Mouse (Mus musculus): Measurements from ENCODE around the gene Cd83. TPM values are rescaled to one million over a fixed set of nuclear protein-coding genes. Genes with fewer than 3 reads are reported as not detected.

The Cd83 gene
- total and polyA plus RNA-seq, 3 experiments = 0.05 TPM; not detected in 2

- H3K4me1 ChIP-seq (ENCODE audit: insufficient read depth, low read depth, low read length) = no peaks in the 10 kb centered on the region
- ATAC-seq (ENCODE audit: extremely low read depth, insufficient number of reproducible peaks, low FRiP score, poor library complexity, severe bottlenecking) (no peak), DNase-seq (ENCODE audit: low spot score) (no peak)
- no peaks in the 10 kb centered on the region for H3K9me3 ChIP-seq (replicated peaks)
- no peaks in the 10 kb centered on the region for H3K27me3 ChIP-seq (ENCODE audit: insufficient read depth, low read length)
- TF ChIP-seq TAL1 (conservative IDR thresholded peaks at IDR 0.05; ENCODE audit: low read depth, low read length) (no peak), POLR2AphosphoS5 (IDR thresholded peaks at IDR 0.05; ENCODE audit: insufficient replicate concordance, low read depth, low read length) (no peak), CTCF (IDR thresholded peaks at IDR 0.05; ENCODE audit: low read depth, low read length) (no peak), GATA1 (IDR thresholded peaks at IDR 0.05; ENCODE audit: borderline replicate concordance, low read length) (no peak), GATA2 (IDR thresholded peaks at IDR 0.05; ENCODE audit: borderline replicate concordance, low read depth, low read length) (no peak)
- no peaks in the 10 kb centered on the region for H3K36me3 ChIP-seq (replicated peaks)
- H3K4me3 ChIP-seq (ENCODE audit: low read depth, low read length) = no peak overlapping the region
These were observed 33.6 kb upstream of the Cd83 start for GRCm38 (mm10) chr13:43750966-43751365.

- H3K27me3 ChIP-seq (ENCODE audit: insufficient read depth, low read length) = peaks cover 2% of the 10 kb centered on the region; the same call in 1 of the 2 replicates
- no peak for ATAC-seq (ENCODE audit: extremely low read depth, insufficient number of reproducible peaks, low FRiP score, poor library complexity, severe bottlenecking)
These were observed 32.2 kb upstream of the Cd83 start for GRCm38 (mm10) chr13:43752407-43752806.

GRCm38 (mm10) chr13:43753652-43754051 is 30.9 kb upstream of the Cd83 start:
- Histone ChIP-seq H3K9me3 (replicated peaks) (no peaks in the 10 kb centered on the region), H3K4me3 (ENCODE audit: low read depth, low read length) (no peak overlapping the region), H3K36me3 (replicated peaks) (no peaks in the 10 kb centered on the region), H3K4me1 (ENCODE audit: insufficient read depth, low read depth, low read length) (no peaks in the 10 kb centered on the region), H3K27me3 (ENCODE audit: insufficient read depth, low read length) (peaks cover 2% of the 10 kb centered on the region; the same call in 1 of the 2 replicates)
- DNase-seq (ENCODE audit: low spot score) (no peak), ATAC-seq (ENCODE audit: extremely low read depth, insufficient number of reproducible peaks, low FRiP score, poor library complexity, severe bottlenecking) (no peak)
- TF ChIP-seq POLR2AphosphoS5 (IDR thresholded peaks at IDR 0.05; ENCODE audit: insufficient replicate concordance, low read depth, low read length) (no peak), GATA1 (IDR thresholded peaks at IDR 0.05; ENCODE audit: borderline replicate concordance, low read length) (no peak), GATA2 (IDR thresholded peaks at IDR 0.05; ENCODE audit: borderline replicate concordance, low read depth, low read length) (no peak), TAL1 (conservative IDR thresholded peaks at IDR 0.05; ENCODE audit: low read depth, low read length) (no peak), CTCF (IDR thresholded peaks at IDR 0.05; ENCODE audit: low read depth, low read length) (no peak)

More at GRCm38 (mm10) chr13:43752407-43752806, 32.2 kb upstream of the Cd83 start:
- no peaks in the 10 kb centered on the region for H3K36me3 ChIP-seq (replicated peaks)
- H3K4me1 ChIP-seq (ENCODE audit: insufficient read depth, low read depth, low read length) = no peaks in the 10 kb centered on the region
- TF ChIP-seq CTCF (IDR thresholded peaks at IDR 0.05; ENCODE audit: low read depth, low read length) (no peak), POLR2AphosphoS5 (IDR thresholded peaks at IDR 0.05; ENCODE audit: insufficient replicate concordance, low read depth, low read length) (no peak), GATA1 (IDR thresholded peaks at IDR 0.05; ENCODE audit: borderline replicate concordance, low read length) (no peak), TAL1 (conservative IDR thresholded peaks at IDR 0.05; ENCODE audit: low read depth, low read length) (no peak), GATA2 (IDR thresholded peaks at IDR 0.05; ENCODE audit: borderline replicate concordance, low read depth, low read length) (no peak)
- H3K9me3 ChIP-seq (replicated peaks) = no peaks in the 10 kb centered on the region
- no peak overlapping the region for H3K4me3 ChIP-seq (ENCODE audit: low read depth, low read length)
- DNase-seq (ENCODE audit: low spot score) = no peak

- Histone ChIP-seq H3K4me1 (ENCODE audit: insufficient read depth, low read depth, low read length) (no peaks in the 10 kb centered on the region), H3K9me3 (replicated peaks) (no peaks in the 10 kb centered on the region), H3K27me3 (ENCODE audit: insufficient read depth, low read length) (peaks cover 2% of the 10 kb centered on the region; the same call in 1 of the 2 replicates), H3K4me3 (ENCODE audit: low read depth, low read length) (no peak overlapping the region), H3K36me3 (replicated peaks) (no peaks in the 10 kb centered on the region)
- DNase-seq (ENCODE audit: low spot score) (no peak), ATAC-seq (ENCODE audit: extremely low read depth, insufficient number of reproducible peaks, low FRiP score, poor library complexity, severe bottlenecking) (no peak)
- no peak for TF ChIP-seq GATA1 (IDR thresholded peaks at IDR 0.05; ENCODE audit: borderline replicate concordance, low read length)
- no peak for TF ChIP-seq TAL1 (conservative IDR thresholded peaks at IDR 0.05; ENCODE audit: low read depth, low read length)
- TF ChIP-seq GATA2 (IDR thresholded peaks at IDR 0.05; ENCODE audit: borderline replicate concordance, low read depth, low read length) = no peak
- TF ChIP-seq POLR2AphosphoS5 (IDR thresholded peaks at IDR 0.05; ENCODE audit: insufficient replicate concordance, low read depth, low read length) = no peak
- TF ChIP-seq CTCF (IDR thresholded peaks at IDR 0.05; ENCODE audit: low read depth, low read length) = no peak
These were observed 30.0 kb upstream of the Cd83 start for GRCm38 (mm10) chr13:43754455-43755128.

GRCm38 (mm10) chr13:43755573-43755972 is 29.0 kb upstream of the Cd83 start:
- no peak overlapping the region for H3K4me3 ChIP-seq (ENCODE audit: low read depth, low read length)
- DNase-seq (ENCODE audit: low spot score) = no peak
- peaks cover 2% of the 10 kb centered on the region; the same call in 1 of the 2 replicates for H3K27me3 ChIP-seq (ENCODE audit: insufficient read depth, low read length)
- H3K4me1 ChIP-seq (ENCODE audit: insufficient read depth, low read depth, low read length) = no peaks in the 10 kb centered on the region
- no peaks in the 10 kb centered on the region for H3K36me3 ChIP-seq (replicated peaks)
- ATAC-seq (ENCODE audit: extremely low read depth, insufficient number of reproducible peaks, low FRiP score, poor library complexity, severe bottlenecking) = no peak
- TF ChIP-seq POLR2AphosphoS5 (IDR thresholded peaks at IDR 0.05; ENCODE audit: insufficient replicate concordance, low read depth, low read length) (no peak), GATA2 (IDR thresholded peaks at IDR 0.05; ENCODE audit: borderline replicate concordance, low read depth, low read length) (no peak), GATA1 (IDR thresholded peaks at IDR 0.05; ENCODE audit: borderline replicate concordance, low read length) (no peak), TAL1 (conservative IDR thresholded peaks at IDR 0.05; ENCODE audit: low read depth, low read length) (no peak), CTCF (IDR thresholded peaks at IDR 0.05; ENCODE audit: low read depth, low read length) (no peak)
- no peaks in the 10 kb centered on the region for H3K9me3 ChIP-seq (replicated peaks)

GRCm38 (mm10) chr13:43761156-43761855 is 23.3 kb upstream of the Cd83 start:
- Histone ChIP-seq H3K4me1 (ENCODE audit: insufficient read depth, low read depth, low read length) (no peaks in the 10 kb centered on the region), H3K9me3 (replicated peaks) (no peaks in the 10 kb centered on the region), H3K27me3 (ENCODE audit: insufficient read depth, low read length) (peaks cover 2% of the 10 kb centered on the region; the same call in 1 of the 2 replicates), H3K4me3 (ENCODE audit: low read depth, low read length) (no peak overlapping the region), H3K36me3 (replicated peaks) (no peaks in the 10 kb centered on the region)
- no peak for TF ChIP-seq CTCF (IDR thresholded peaks at IDR 0.05; ENCODE audit: low read depth, low read length)
- TF ChIP-seq GATA1 (IDR thresholded peaks at IDR 0.05; ENCODE audit: borderline replicate concordance, low read length) = no peak
- TF ChIP-seq GATA2 (IDR thresholded peaks at IDR 0.05; ENCODE audit: borderline replicate concordance, low read depth, low read length) = no peak
- TF ChIP-seq POLR2AphosphoS5 (IDR thresholded peaks at IDR 0.05; ENCODE audit: insufficient replicate concordance, low read depth, low read length) = no peak
- no peak for ATAC-seq (ENCODE audit: extremely low read depth, insufficient number of reproducible peaks, low FRiP score, poor library complexity, severe bottlenecking)
- no peak for DNase-seq (ENCODE audit: low spot score)
